Mouse (Mus musculus) stomach, embryonic 16.5 days (tissue): ENCODE results near the gene Me3. TPM values are rescaled to one million over a fixed set of nuclear protein-coding genes. Genes with fewer than 3 reads are reported as not detected.

Experiments
- ATAC-seq: fragments of 200-750 bp; cut with Nextera tagmentation; 2 replicates; pipeline ENCODE4 v1.8.0; 2017; ENCODE audit warnings: moderate number of reproducible peaks, moderate TSS enrichment; ENCODE audit not compliant: insufficient read depth, low FRiP score
- H3K27ac ChIP-seq: fragments of 300-500 bp; sonication (generic); 2 replicates; pipeline ENCODE4 v1.5.1; 2014; ENCODE audit warnings: low read length
- H3K27me3 ChIP-seq: fragments of 300-500 bp; sonication (generic); 2 replicates; pipeline ENCODE4 v1.6.1; 2014; ENCODE audit warnings: low read length, control low read depth, mixed read lengths; ENCODE audit not compliant: control insufficient read depth, insufficient read depth
- H3K36me3 ChIP-seq: fragments of 300-500 bp; sonication (generic); 2 replicates; pipeline ENCODE4 v1.6.1; 2014; ENCODE audit warnings: low read length; ENCODE audit not compliant: control insufficient read depth, insufficient read depth
- H3K4me1 ChIP-seq: fragments of 300-500 bp; sonication (generic); 2 replicates; pipeline ENCODE4 v1.6.1; 2014; ENCODE audit warnings: low read length, control low read depth, mixed read lengths; ENCODE audit not compliant: control insufficient read depth, insufficient read depth
- H3K4me2 ChIP-seq: fragments of 300-500 bp; sonication (generic); 2 replicates; pipeline ENCODE4 v1.6.1; 2014; ENCODE audit warnings: low read depth, low read length, mixed read lengths
- H3K4me3 ChIP-seq: fragments of 300-500 bp; sonication (generic); replicated peaks from 2 replicates; pipeline ENCODE4 v1.5.1; 2014; ENCODE audit warnings: mild to moderate bottlenecking, low read length
- H3K9ac ChIP-seq: fragments of 300-500 bp; sonication (generic); 2 replicates; pipeline ENCODE4 v1.6.1; 2014; ENCODE audit warnings: low read length
- H3K9me3 ChIP-seq: fragments of 300-500 bp; sonication (generic); replicated peaks from 2 replicates; pipeline ENCODE4 v1.6.1; 2016; ENCODE audit warnings: low read length, control low read depth; ENCODE audit not compliant: control insufficient read depth
- WGBS: fragments of 180-500 bp; shearing (Covaris S2); extraction: QIAGEN DNeasy Blood & Tissue Kit; methylation state at CpG from one replicate; pipeline ENCODE4 v1.1.7; 2014; 5-methylcytosine and 5-hydroxymethylcytosine counted together
- polyA plus RNA-seq: library from polyadenylated mRNA; unstranded; fragments of >200 nt; fragmentation: Nextera tagmentation; extraction: Ambion mirVana; gene quantifications from 2 replicates; pipeline ENCODE4 v1.2.1, GENCODE M21; 2015

The Me3 gene
- polyA plus RNA-seq, 1 experiment from 2014 or later: 4.2 TPM

- Histone ChIP-seq H3K4me2 (no peak overlapping the region), H3K4me1 (no peaks in the 10 kb centered on the region), H3K9ac (no peak overlapping the region), H3K27me3 (no peaks in the 10 kb centered on the region), H3K36me3 (no peaks in the 10 kb centered on the region), H3K4me3 (no peak overlapping the region), H3K27ac (no peak overlapping the region), H3K9me3 (no peaks in the 10 kb centered on the region)
- ATAC-seq: no peak
- 80% methylated on average over 4 of the region's 4 CpGs for WGBS
Observed at GRCm38 (mm10) chr7:89803966-89804365, 171.8 kb downstream of the Me3 start.

- H3K4me2 ChIP-seq: no peak overlapping the region
- ATAC-seq: no peak
- H3K9ac ChIP-seq: no peak overlapping the region
- no peak overlapping the region for H3K27ac ChIP-seq
- WGBS: 36% methylated on average over 2 of the region's 2 CpGs
- H3K4me1 ChIP-seq: no peaks in the 10 kb centered on the region
- no peaks in the 10 kb centered on the region for H3K9me3 ChIP-seq
- H3K4me3 ChIP-seq: no peak overlapping the region
- no peaks in the 10 kb centered on the region for H3K27me3 ChIP-seq
- H3K36me3 ChIP-seq: no peaks in the 10 kb centered on the region
Observed at GRCm38 (mm10) chr7:89809400-89809799, 177.2 kb downstream of the Me3 start.

GRCm38 (mm10) chr7:89828436-89829065, 196.4 kb downstream of the Me3 start:
- no peak overlapping the region for H3K9ac ChIP-seq
- no peak overlapping the region for H3K4me3 ChIP-seq
- H3K27me3 ChIP-seq: no peaks in the 10 kb centered on the region
- 58% methylated on average over 4 of the region's 4 CpGs for WGBS
- H3K36me3 ChIP-seq: no peaks in the 10 kb centered on the region
- no peak overlapping the region for H3K4me2 ChIP-seq
- H3K27ac ChIP-seq: peak overlapping the region; percentile 58; the same call in 1 of the 2 replicates
- ATAC-seq: no peak
- H3K9me3 ChIP-seq: no peaks in the 10 kb centered on the region
- no peaks in the 10 kb centered on the region for H3K4me1 ChIP-seq

GRCm38 (mm10) chr7:89829201-89829600, 197.0 kb downstream of the Me3 start:
- Histone ChIP-seq H3K4me1 (no peaks in the 10 kb centered on the region), H3K9me3 (no peaks in the 10 kb centered on the region), H3K9ac (no peak overlapping the region), H3K27ac (no peak overlapping the region), H3K27me3 (no peaks in the 10 kb centered on the region), H3K36me3 (no peaks in the 10 kb centered on the region), H3K4me3 (no peak overlapping the region), H3K4me2 (no peak overlapping the region)
- 54% methylated on average over 7 of the region's 7 CpGs for WGBS
- ATAC-seq: no peak

GRCm38 (mm10) chr7:89833521-89833920, 201.3 kb downstream of the Me3 start:
- 84% methylated on average over 8 of the region's 8 CpGs for WGBS
- Histone ChIP-seq H3K36me3 (no peaks in the 10 kb centered on the region), H3K27ac (no peak overlapping the region), H3K9me3 (no peaks in the 10 kb centered on the region), H3K9ac (no peak overlapping the region), H3K4me2 (no peak overlapping the region), H3K4me3 (no peak overlapping the region), H3K27me3 (no peaks in the 10 kb centered on the region), H3K4me1 (no peaks in the 10 kb centered on the region)
- ATAC-seq: no peak

- 75% methylated on average over 8 of the region's 8 CpGs for WGBS
- H3K4me2 ChIP-seq: no peak overlapping the region
Observed at GRCm38 (mm10) chr7:89835566-89835965, 203.4 kb downstream of the Me3 start.

GRCm38 (mm10) chr7:89836676-89837075, 204.5 kb downstream of the Me3 start:
- Histone ChIP-seq H3K9me3 (no peaks in the 10 kb centered on the region), H3K27ac (no peak overlapping the region), H3K4me1 (peaks cover 7% of the 10 kb centered on the region; the same call in 1 of the 2 replicates), H3K4me3 (no peak overlapping the region), H3K27me3 (no peaks in the 10 kb centered on the region), H3K9ac (no peak overlapping the region), H3K36me3 (no peaks in the 10 kb centered on the region), H3K4me2 (no peak overlapping the region)
- no peak for ATAC-seq
- 93% methylated on average over 7 of the region's 7 CpGs for WGBS

More at GRCm38 (mm10) chr7:89835566-89835965, 203.4 kb downstream of the Me3 start:
- H3K27me3 ChIP-seq: no peaks in the 10 kb centered on the region
- H3K9me3 ChIP-seq: no peaks in the 10 kb centered on the region
- ATAC-seq: no peak
- no peak overlapping the region for H3K9ac ChIP-seq
- H3K4me1 ChIP-seq: peaks cover 7% of the 10 kb centered on the region; the same call in 1 of the 2 replicates
- no peaks in the 10 kb centered on the region for H3K36me3 ChIP-seq
- no peak overlapping the region for H3K4me3 ChIP-seq
- H3K27ac ChIP-seq: no peak overlapping the region

GRCm38 (mm10) chr7:89837841-89838240, 205.6 kb downstream of the Me3 start:
- no peak overlapping the region for H3K4me3 ChIP-seq
- no peaks in the 10 kb centered on the region for H3K27me3 ChIP-seq
- 51% methylated on average over 4 of the region's 4 CpGs for WGBS
- H3K4me2 ChIP-seq: no peak overlapping the region
- H3K36me3 ChIP-seq: no peaks in the 10 kb centered on the region
- peaks cover 7% of the 10 kb centered on the region; the same call in 1 of the 2 replicates for H3K4me1 ChIP-seq
- no peak for ATAC-seq
- H3K9ac ChIP-seq: no peak overlapping the region
- H3K9me3 ChIP-seq: no peaks in the 10 kb centered on the region
- no peak overlapping the region for H3K27ac ChIP-seq

GRCm38 (mm10) chr7:89839721-89840120, 207.5 kb downstream of the Me3 start:
- 64% methylated on average over 8 of the region's 8 CpGs for WGBS
- Histone ChIP-seq H3K4me2 (no peak overlapping the region), H3K27ac (no peak overlapping the region), H3K9ac (no peak overlapping the region), H3K9me3 (no peaks in the 10 kb centered on the region), H3K4me1 (peaks cover 7% of the 10 kb centered on the region; the same call in 1 of the 2 replicates), H3K27me3 (no peaks in the 10 kb centered on the region), H3K36me3 (no peaks in the 10 kb centered on the region), H3K4me3 (no peak overlapping the region)
- ATAC-seq: no peak
